Mouse (Mus musculus): ENCODE data around the gene Gm3453. TPM values are rescaled to one million over a fixed set of nuclear protein-coding genes. Genes with fewer than 3 reads are reported as not detected.
"Not testable (repeated sequence)": the region's sequence is repeated elsewhere in the genome, so short reads cannot be mapped to it uniquely, and the experiment has no call there.

Gm3453 gene
- polyA plus RNA-seq (2012; rRNA removed) (not detected in 2 replicates), polyA plus RNA-seq (2014; fragmentation: Nextera tagmentation; extraction: Ambion mirVana) (not detected in 2 replicates)

DNA sequence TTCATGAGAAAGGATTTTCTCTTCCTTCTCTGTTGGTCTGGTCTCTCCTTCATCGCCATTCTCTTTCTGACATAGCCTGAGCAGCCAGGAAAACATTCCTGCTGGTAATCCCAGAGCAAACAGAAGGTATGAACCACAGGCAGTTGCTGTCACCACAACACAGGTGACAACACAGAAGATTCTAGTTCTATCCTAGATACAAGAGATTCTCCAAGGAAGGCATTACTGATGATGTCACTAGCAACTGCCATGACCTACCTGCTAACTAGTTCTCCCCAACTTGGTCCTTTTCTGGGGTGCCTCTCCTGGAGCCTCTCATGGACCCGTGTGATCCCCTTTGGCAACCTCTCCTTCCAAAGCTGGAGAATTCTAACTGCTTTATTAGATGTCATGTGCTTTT, at the start of gene Gm3453:
Gene Gm3453, minus strand, starts transcription at position 101 of the 400 bp plus-strand sequence.
- not testable (repeated sequence) for H3K4me3 ChIP-seq (replicated peaks; ENCODE audit: low read length); H3K27me3 ChIP-seq (ENCODE audit: control insufficient read depth, insufficient read depth, low read length); H3K9me3 ChIP-seq (ENCODE audit: control insufficient read depth, low read length); H3K4me1 ChIP-seq (ENCODE audit: control insufficient read depth, insufficient read depth, low read length); H3K27ac ChIP-seq (replicated peaks; ENCODE audit: low read depth, low read length); DNase-seq (ENCODE audit: low spot score); H3K9ac ChIP-seq (ENCODE audit: low read depth, low read length, severe bottlenecking); H3K36me3 ChIP-seq (ENCODE audit: control insufficient read depth, insufficient read depth, low read length); H3K4me2 ChIP-seq (replicated peaks; ENCODE audit: low read depth, low read length, severe bottlenecking); ATAC-seq (ENCODE audit: low FRiP score, low read depth)
- WGBS, result 63% methylated on average over 2 of the region's 2 CpGs

DNA sequence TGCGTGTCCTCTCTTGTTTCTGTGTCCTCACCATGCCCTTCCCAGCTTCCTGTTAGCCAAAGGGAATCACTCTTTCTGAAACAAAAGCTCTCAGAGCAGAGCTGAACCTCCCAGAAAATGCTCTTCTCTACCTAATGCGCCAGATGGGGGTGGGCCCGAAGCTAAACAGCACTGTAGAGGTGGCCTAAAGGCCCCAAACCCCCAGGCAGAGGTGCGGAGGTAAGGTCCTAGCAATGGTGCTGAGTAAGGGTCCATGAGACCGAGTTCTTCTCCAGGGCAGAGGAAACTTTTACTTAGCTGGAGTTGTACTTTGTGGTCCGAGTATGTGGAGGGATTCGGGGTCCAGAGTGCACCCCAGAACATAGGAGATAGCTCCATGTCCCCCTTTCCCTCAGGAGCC, 8.2 kb upstream of the Gm3453 start:
- H3K9me3 ChIP-seq (ENCODE audit: control insufficient read depth, low read length); ATAC-seq (ENCODE audit: low FRiP score, low read depth); H3K4me3 ChIP-seq (replicated peaks; ENCODE audit: low read length); H3K9ac ChIP-seq (ENCODE audit: low read depth, low read length, severe bottlenecking); H3K27ac ChIP-seq (replicated peaks; ENCODE audit: low read depth, low read length); DNase-seq (ENCODE audit: low spot score); H3K27me3 ChIP-seq (ENCODE audit: control insufficient read depth, insufficient read depth, low read length); H3K36me3 ChIP-seq (ENCODE audit: control insufficient read depth, insufficient read depth, low read length); H3K4me1 ChIP-seq (ENCODE audit: control insufficient read depth, insufficient read depth, low read length); H3K4me2 ChIP-seq (replicated peaks; ENCODE audit: low read depth, low read length, severe bottlenecking): not testable (repeated sequence)
- 78% methylated on average over 3 of the region's 7 CpGs for WGBS

DNA sequence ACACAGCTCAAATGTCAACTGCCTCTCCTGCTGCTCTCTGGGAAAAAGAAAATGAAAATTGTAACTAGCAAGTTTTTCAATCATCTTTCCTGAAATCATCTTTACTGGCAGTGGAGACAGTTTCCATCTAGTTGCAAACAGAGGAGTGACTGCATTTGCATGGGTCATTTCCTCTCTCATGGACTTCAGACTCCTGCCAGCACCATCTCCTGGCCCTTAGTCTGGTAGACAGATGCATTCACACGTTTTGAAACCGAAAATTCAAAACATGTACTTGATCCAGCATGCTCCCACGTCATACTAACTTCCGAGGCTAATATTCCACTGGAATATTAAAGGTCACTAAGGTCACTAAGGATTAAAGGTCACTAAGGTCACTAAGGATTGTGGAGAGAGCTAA, 16.5 kb downstream of the Gm3453 start:
- ATAC-seq (ENCODE audit: low FRiP score, low read depth), result not testable (repeated sequence)
- 20% methylated on average over 4 of the region's 4 CpGs for WGBS

DNA sequence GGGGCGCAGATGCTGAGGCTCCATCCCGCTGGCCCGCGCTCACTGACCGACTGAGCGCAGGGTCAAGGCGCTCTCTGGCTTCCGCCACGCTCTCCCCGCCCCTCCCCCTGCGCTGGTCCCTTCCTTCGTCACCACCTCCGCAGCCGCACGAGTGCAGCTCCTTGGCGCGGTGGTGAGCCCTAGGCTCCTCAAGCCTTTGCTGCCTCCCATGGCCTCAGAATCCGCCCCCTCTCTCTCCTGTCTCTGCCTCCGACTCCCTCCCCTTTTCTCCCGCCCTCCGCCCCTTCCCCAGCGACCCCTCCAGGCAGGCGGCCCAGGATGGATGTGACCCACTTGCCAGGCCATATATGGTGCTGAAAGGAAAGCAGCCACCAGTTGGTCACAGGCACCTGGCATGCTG, 17.3 kb downstream of the Gm3453 start, which contains the start of gene Gm3248:
Gene Gm3248, minus strand, starts transcription at position 111 of the 400 bp plus-strand sequence.
- peak within 1 kb of the TSS; percentile 54 for H3K4me2 ChIP-seq (replicated peaks; ENCODE audit: low read depth, low read length, severe bottlenecking)
- H3K9me3 ChIP-seq (ENCODE audit: control insufficient read depth, low read length); H3K27ac ChIP-seq (replicated peaks; ENCODE audit: low read depth, low read length); ATAC-seq (ENCODE audit: low FRiP score, low read depth); H3K27me3 ChIP-seq (ENCODE audit: control insufficient read depth, insufficient read depth, low read length); H3K36me3 ChIP-seq (ENCODE audit: control insufficient read depth, insufficient read depth, low read length); H3K4me1 ChIP-seq (ENCODE audit: control insufficient read depth, insufficient read depth, low read length); DNase-seq (ENCODE audit: low spot score): not testable (repeated sequence)
- H3K4me3 ChIP-seq (replicated peaks; ENCODE audit: low read length), result peak within 1 kb of the TSS; percentile 32
- 0% methylated on average over 5 of the region's 23 CpGs for WGBS
- H3K9ac ChIP-seq (ENCODE audit: low read depth, low read length, severe bottlenecking), result peak within 1 kb of the TSS; percentile 28; the same call in 1 of the 2 replicates

More for the DNA sequence above, 16.5 kb downstream of the Gm3453 start:
- H3K27ac ChIP-seq (replicated peaks; ENCODE audit: low read depth, low read length); H3K4me1 ChIP-seq (ENCODE audit: control insufficient read depth, insufficient read depth, low read length); H3K4me2 ChIP-seq (replicated peaks; ENCODE audit: low read depth, low read length, severe bottlenecking); H3K9ac ChIP-seq (ENCODE audit: low read depth, low read length, severe bottlenecking); H3K9me3 ChIP-seq (ENCODE audit: control insufficient read depth, low read length); H3K36me3 ChIP-seq (ENCODE audit: control insufficient read depth, insufficient read depth, low read length); H3K27me3 ChIP-seq (ENCODE audit: control insufficient read depth, insufficient read depth, low read length); H3K4me3 ChIP-seq (replicated peaks; ENCODE audit: low read length); DNase-seq (ENCODE audit: low spot score): not testable (repeated sequence)

DNA sequence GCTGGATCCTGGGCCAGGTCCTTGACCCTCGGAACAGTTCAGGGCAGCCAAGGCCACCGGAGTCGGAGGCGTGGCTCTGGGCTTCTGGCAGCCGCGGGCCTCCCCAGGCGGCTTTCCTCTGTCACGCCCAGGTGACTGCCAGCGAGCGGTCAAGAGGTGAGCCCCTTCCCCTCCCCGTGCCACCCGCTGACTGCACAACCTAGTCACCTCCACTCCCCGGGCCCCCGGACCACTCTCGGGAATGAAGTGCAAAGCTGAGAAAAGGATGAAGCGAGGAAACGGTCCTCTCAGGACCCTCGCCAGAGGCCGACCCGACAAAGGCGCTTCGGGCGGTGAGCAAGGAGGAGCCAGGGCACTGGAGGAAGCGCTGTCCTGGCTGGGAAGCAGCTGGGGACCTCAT, 17.8 kb downstream of the Gm3453 start:
- 0% methylated on average over 22 of the region's 24 CpGs for WGBS
- not testable (repeated sequence) for H3K27ac ChIP-seq (replicated peaks; ENCODE audit: low read depth, low read length); H3K4me1 ChIP-seq (ENCODE audit: control insufficient read depth, insufficient read depth, low read length); DNase-seq (ENCODE audit: low spot score); H3K9me3 ChIP-seq (ENCODE audit: control insufficient read depth, low read length); H3K36me3 ChIP-seq (ENCODE audit: control insufficient read depth, insufficient read depth, low read length); ATAC-seq (ENCODE audit: low FRiP score, low read depth); H3K27me3 ChIP-seq (ENCODE audit: control insufficient read depth, insufficient read depth, low read length)
- Histone ChIP-seq H3K9ac (ENCODE audit: low read depth, low read length, severe bottlenecking) (peak overlapping the region; percentile 28; the same call in 1 of the 2 replicates), H3K4me2 (replicated peaks; ENCODE audit: low read depth, low read length, severe bottlenecking) (peak overlapping the region; percentile 54), H3K4me3 (replicated peaks; ENCODE audit: low read length) (peak overlapping the region; percentile 32)

DNA sequence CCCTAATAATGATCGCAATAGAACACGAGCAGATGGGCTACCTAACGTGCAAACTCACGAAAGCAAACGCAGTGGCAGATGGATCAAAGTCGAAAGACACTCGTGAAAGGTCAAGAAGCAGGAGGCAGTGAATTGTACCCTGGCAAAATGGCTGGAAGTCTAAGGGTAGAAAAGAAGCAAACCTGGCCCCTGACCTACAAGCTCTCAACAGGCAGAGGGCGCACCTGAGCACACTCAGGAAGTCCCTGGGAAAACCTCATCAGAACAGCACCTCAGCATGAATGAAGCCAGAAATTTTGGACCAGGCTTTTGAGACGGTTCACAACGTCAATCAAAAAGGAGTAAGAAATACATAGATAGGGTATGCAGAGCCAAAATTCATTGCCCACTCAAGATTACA, 18.5 kb downstream of the Gm3453 start:
- not testable (repeated sequence) for H3K9me3 ChIP-seq (ENCODE audit: control insufficient read depth, low read length); H3K27me3 ChIP-seq (ENCODE audit: control insufficient read depth, insufficient read depth, low read length); H3K4me1 ChIP-seq (ENCODE audit: control insufficient read depth, insufficient read depth, low read length); H3K27ac ChIP-seq (replicated peaks; ENCODE audit: low read depth, low read length); H3K36me3 ChIP-seq (ENCODE audit: control insufficient read depth, insufficient read depth, low read length); H3K4me2 ChIP-seq (replicated peaks; ENCODE audit: low read depth, low read length, severe bottlenecking); ATAC-seq (ENCODE audit: low FRiP score, low read depth); DNase-seq (ENCODE audit: low spot score); H3K4me3 ChIP-seq (replicated peaks; ENCODE audit: low read length); H3K9ac ChIP-seq (ENCODE audit: low read depth, low read length, severe bottlenecking)
- 4% methylated on average over 3 of the region's 10 CpGs for WGBS

DNA sequence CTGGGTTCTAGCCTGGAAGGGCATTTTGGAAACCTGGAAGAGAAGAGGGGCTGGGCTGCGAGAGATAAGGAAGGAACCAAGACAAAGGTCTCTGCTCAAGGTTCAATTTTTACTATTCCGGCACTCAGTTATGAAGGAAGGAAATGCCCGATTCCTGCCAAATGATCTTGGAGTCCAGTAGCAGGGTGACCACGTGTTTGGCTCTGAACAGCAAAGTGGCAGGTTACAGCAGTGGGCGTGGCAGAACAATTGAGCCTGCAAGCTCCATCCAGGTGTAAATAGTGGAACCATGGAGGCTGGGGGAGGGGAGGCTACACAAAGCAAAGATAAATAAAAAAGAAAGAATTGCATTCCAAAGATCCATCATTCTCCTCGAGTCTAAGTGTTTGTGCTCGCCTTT, 55.7 kb downstream of the Gm3453 start:
- not testable (repeated sequence) for H3K4me3 ChIP-seq (replicated peaks; ENCODE audit: low read length); DNase-seq (ENCODE audit: low spot score); H3K36me3 ChIP-seq (ENCODE audit: control insufficient read depth, insufficient read depth, low read length); H3K4me2 ChIP-seq (replicated peaks; ENCODE audit: low read depth, low read length, severe bottlenecking); ATAC-seq (ENCODE audit: low FRiP score, low read depth); H3K9ac ChIP-seq (ENCODE audit: low read depth, low read length, severe bottlenecking); H3K9me3 ChIP-seq (ENCODE audit: control insufficient read depth, low read length); H3K4me1 ChIP-seq (ENCODE audit: control insufficient read depth, insufficient read depth, low read length); H3K27ac ChIP-seq (replicated peaks; ENCODE audit: low read depth, low read length); H3K27me3 ChIP-seq (ENCODE audit: control insufficient read depth, insufficient read depth, low read length)
- 78% methylated on average over 7 of the region's 7 CpGs for WGBS
